In genomic region chr6:121117142-121117541, GRCm38 (mm10) we compare ENCODE assay signal across 9 mouse cellular contexts. TPM values are rescaled to one million over a fixed set of nuclear protein-coding genes. Genes with fewer than 3 reads are reported as not detected.
DNase-seq lines count a peak whose midpoint lies in the region; ATAC-seq and TF ChIP-seq lines count a peak whose summit lies in the region.
"Had no signal": no experiment of that assay in that cellular context is flagged by ENCODE, and none has a peak within 500 bp of the region (broad histone marks: within the 10 kb centered on the region; RNA-seq: fewer than 3 reads in every experiment).

No protein-coding gene starts in this region.

- no peaks in the 10 kb centered on the region for H3K9me3 ChIP-seq in ES-E14 (ENCODE audit: control insufficient read depth, insufficient read depth, low read depth, low read length)
- no peaks in the 10 kb centered on the region for H3K9me3 ChIP-seq in forebrain, embryonic 14.5 days (replicated peaks; ENCODE audit: control insufficient read depth, low read length)
- no peaks in the 10 kb centered on the region for H3K9me3 ChIP-seq in limb, embryonic 10.5 days (replicated peaks)

- in situ Hi-C loops in ES-E14 (cut with MboI; ENCODE audit: low sequenced_read_pairs in 2 of 2, unreplicated experiment in 2 of 2) = no loop called here

- DNase-seq in layer of hippocampus, adult 2 months (ENCODE audit: low spot score in 2 of 2) = no peak
- no peak for DNase-seq in layer of hippocampus, postnatal 14 days (ENCODE audit: low spot score in 2 of 2)
- peak; percentile 20 for DNase-seq in CD4-positive helper T cell, adult 2 months (ENCODE audit: low read depth, low spot score)
- DNase-seq in ES-E14 (ENCODE audit: low read depth, low spot score) = peak; percentile 56
- DNase-seq in forebrain, embryonic 14.5 days (ENCODE audit: low spot score) = no peak
- DNase-seq in limb, embryonic 10.5 days (ENCODE audit: low spot score) = no peak
- DNase-seq: left cerebral cortex, postnatal 4 days; spleen, adult 18-20 months had no signal

- TF ChIP-seq CTCF in layer of hippocampus, adult 2 months (conservative IDR thresholded peaks at IDR 0.05) = peak; percentile 69

- ATAC-seq in megakaryocyte progenitor cell, adult 5-6 weeks (replicated peaks; ENCODE audit: poor library complexity) = 0 out of 2 replicates have a peak, but pooled peaks have one; percentile 40
- ATAC-seq in forebrain, embryonic 14.5 days = no peak

- H3K9ac ChIP-seq in ES-E14 (ENCODE audit: insufficient read depth, low read depth, low read length, poor library complexity, severe bottlenecking) = no peak overlapping the region
- H3K9ac ChIP-seq in forebrain, embryonic 14.5 days (ENCODE audit: low read length) = no peak overlapping the region

- H3K4me3 ChIP-seq in layer of hippocampus, adult 2 months = no peak overlapping the region
- no peak overlapping the region for H3K4me3 ChIP-seq in ES-E14 (ENCODE audit: insufficient read depth in 1 of 2, low read depth in 1 of 2, low read length in 2 of 2, poor library complexity in 1 of 2, severe bottlenecking in 1 of 2)
- no peak overlapping the region for H3K4me3 ChIP-seq in forebrain, embryonic 14.5 days (ENCODE audit: low read depth, low read length)
- no peak overlapping the region for H3K4me3 ChIP-seq in limb, embryonic 10.5 days

- H3K4me2 ChIP-seq in forebrain, embryonic 14.5 days (ENCODE audit: low read length) = no peak overlapping the region

- H3K27me3 ChIP-seq in forebrain, embryonic 14.5 days (replicated peaks; ENCODE audit: control insufficient read depth, insufficient read depth, low read length) = no peaks in the 10 kb centered on the region
- H3K27me3 ChIP-seq in limb, embryonic 10.5 days (ENCODE audit: low read depth, poor library complexity, severe bottlenecking) = no peaks in the 10 kb centered on the region

- no peak overlapping the region for H3K27ac ChIP-seq in layer of hippocampus, adult 2 months
- H3K27ac ChIP-seq in ES-E14 (ENCODE audit: insufficient read depth, low read depth, low read length, poor library complexity, severe bottlenecking) = no peak overlapping the region
- H3K27ac ChIP-seq in forebrain, embryonic 14.5 days (ENCODE audit: low read depth, low read length) = no peak overlapping the region
- H3K27ac ChIP-seq in limb, embryonic 10.5 days = no peak overlapping the region

- H3K4me1 ChIP-seq in ES-E14 (ENCODE audit: control insufficient read depth in 2 of 2, insufficient read depth in 2 of 2, low read length in 2 of 2, poor library complexity in 1 of 2) = no peaks in the 10 kb centered on the region
- H3K4me1 ChIP-seq in forebrain, embryonic 14.5 days (ENCODE audit: control insufficient read depth, insufficient read depth, low read length) = no peaks in the 10 kb centered on the region
- H3K4me1 ChIP-seq in limb, embryonic 10.5 days = peaks cover 5% of the 10 kb centered on the region

- WGBS in forebrain, embryonic 14.5 days = 75% methylated on average over 4 of the region's 4 CpGs
- 65% methylated on average over 4 of the region's 4 CpGs for WGBS in limb, embryonic 10.5 days

- no peaks in the 10 kb centered on the region for H3K36me3 ChIP-seq in ES-E14 (ENCODE audit: control insufficient read depth, insufficient read depth, low read length, poor library complexity, severe bottlenecking)
- H3K36me3 ChIP-seq in forebrain, embryonic 14.5 days (ENCODE audit: control insufficient read depth, insufficient read depth, low read length) = no peaks in the 10 kb centered on the region
- no peaks in the 10 kb centered on the region for H3K36me3 ChIP-seq in limb, embryonic 10.5 days

TF ChIP-seq in ES-E14, 5 proteins besides CTCF, POLR2A, EP300 and RAD21:
- TF ChIP-seq ZC3H11A (IDR thresholded peaks at IDR 0.05; ENCODE audit: borderline replicate concordance, low read depth, low read length) = peak; percentile 61
- no peak for TF ChIP-seq ZNF384 (IDR thresholded peaks at IDR 0.05; ENCODE audit: low read depth, low read length)

RNA-seq across cellular contexts. Expression of gene Mical3, which starts 13.7 kb away (rescaled TPM):
- total RNA-seq in layer of hippocampus, adult 2 months (2021) = 10 to 100 TPM; 89.5 to 94.6 TPM
- total RNA-seq in layer of hippocampus, postnatal 14 days (2021) = 10 to 100 TPM; 95.3 to 96.0 TPM
- total RNA-seq in ES-E14 (2012; rRNA removed) = 30.0 and 30.9 TPM in 2 replicates
- total RNA-seq in megakaryocyte progenitor cell, adult 5-6 weeks (2015) = 11.3 and 16.1 TPM in 2 replicates
- total RNA-seq in megakaryocyte progenitor cell, adult 5-6 weeks (2017) = 7.4 and 8.3 TPM in 2 replicates
- polyA plus RNA-seq in forebrain, embryonic 14.5 days (2014; fragmentation: Nextera tagmentation; extraction: Ambion mirVana) = 19.4 and 34.0 TPM in 2 replicates
- 8.2 and 9.8 TPM in 2 replicates for polyA plus RNA-seq in limb, embryonic 10.5 days (2016; fragmentation: Nextera tagmentation; extraction: Ambion mirVana)

Comparison
In these comparisons a context has a peak if more than half of its experiments do, and no peak if none do; other contexts are left out.
1. DNase-seq: peak in CD4-positive helper T cell, adult 2 months (single experiment) and ES-E14 (single experiment); none in layer of hippocampus, adult 2 months (0 of 2), layer of hippocampus, postnatal 14 days (0 of 2), forebrain, embryonic 14.5 days (single experiment) and limb, embryonic 10.5 days (single experiment).